ENCODE assay signal across 9 mouse cellular contexts in genomic region chr11:87748132-87749119, GRCm38 (mm10). TPM values are rescaled to one million over a fixed set of nuclear protein-coding genes. Genes with fewer than 3 reads are reported as not detected.
DNase-seq lines count a peak whose midpoint lies in the region; ATAC-seq and TF ChIP-seq lines count a peak whose summit lies in the region.
"Had no signal": no experiment of that assay in that cellular context is flagged by ENCODE, and none has a peak within 500 bp of the region (broad histone marks: within the 10 kb centered on the region; RNA-seq: fewer than 3 reads in every experiment).

No protein-coding gene starts in this region.

- peak overlapping the region; percentile 86 for H3K27ac ChIP-seq in brown adipose tissue, adult 24 weeks (replicated peaks; ENCODE audit: low read depth, low read length)
- no peak overlapping the region for H3K27ac ChIP-seq in intestine, embryonic 16.5 days (ENCODE audit: low read length)
- H3K27ac ChIP-seq in lung, postnatal 0 days (ENCODE audit: low read length): peak overlapping the region; percentile 49
- H3K27ac ChIP-seq in stomach, postnatal 0 days (replicated peaks): peak overlapping the region; percentile 5; the same call in 1 of the 2 replicates

- peak overlapping the region; percentile 20 for H3K4me3 ChIP-seq in brown adipose tissue, adult 24 weeks (ENCODE audit: insufficient read depth, low read depth, low read length)
- no peak overlapping the region for H3K4me3 ChIP-seq in intestine, embryonic 16.5 days (ENCODE audit: low read length)
- 0 out of 2 replicates have a peak overlapping the region, but pooled peaks have one; percentile 15 for H3K4me3 ChIP-seq in lung, postnatal 0 days (ENCODE audit: low read depth, low read length)
- H3K4me3 ChIP-seq in stomach, postnatal 0 days (ENCODE audit: low read depth, low read length): no peak overlapping the region

- peak; percentile 18 for DNase-seq in adrenal gland, postnatal 10 days
- no peak for DNase-seq in adrenal gland, postnatal 25 days
- DNase-seq in lung, postnatal 0 days (ENCODE audit: low spot score): peak; percentile 66
- DNase-seq in stomach, postnatal 0 days (ENCODE audit: low spot score): no peak
- no peak for DNase-seq in gastrocnemius, adult 18-20 months (ENCODE audit: low spot score)
- no peak for DNase-seq in cerebellum, postnatal 4 days (ENCODE audit: low spot score in 2 of 2)

- no peak for TF ChIP-seq EP300 in lung, postnatal 0 days (IDR thresholded peaks at IDR 0.05)
- no peak for TF ChIP-seq EP300 in stomach, postnatal 0 days (optimal IDR thresholded peaks at IDR 0.05)

- H3K4me2 ChIP-seq in intestine, embryonic 16.5 days (ENCODE audit: low read depth, low read length): peak overlapping the region; percentile 23; the same call in 1 of the 2 replicates
- H3K4me2 ChIP-seq in lung, postnatal 0 days (replicated peaks; ENCODE audit: low read depth, low read length): peak overlapping the region; percentile 38
- H3K4me2 ChIP-seq in stomach, postnatal 0 days (replicated peaks; ENCODE audit: low read depth): peak overlapping the region; percentile 23

- no peaks in the 10 kb centered on the region for H3K4me1 ChIP-seq in brown adipose tissue, adult 24 weeks (ENCODE audit: control insufficient read depth, insufficient read depth, insufficient read length, low read length)
- 0 out of 2 replicates have a peak, but pooled peaks cover 2% of the 10 kb centered on the region for H3K4me1 ChIP-seq in intestine, embryonic 16.5 days (ENCODE audit: control insufficient read depth, insufficient read depth, low read length)
- H3K4me1 ChIP-seq in lung, postnatal 0 days (ENCODE audit: insufficient read depth, low read depth, low read length): no peaks in the 10 kb centered on the region
- no peaks in the 10 kb centered on the region for H3K4me1 ChIP-seq in stomach, postnatal 0 days (replicated peaks; ENCODE audit: control insufficient read depth, insufficient read depth)

- ATAC-seq in intestine, embryonic 16.5 days: peak; percentile 66
- peak; percentile 63 for ATAC-seq in lung, postnatal 0 days
- ATAC-seq in stomach, postnatal 0 days (ENCODE audit: low FRiP score, low TSS enrichment): no peak

- H3K9me3 ChIP-seq in intestine, embryonic 16.5 days (ENCODE audit: control insufficient read depth, low read length): no peaks in the 10 kb centered on the region
- no peaks in the 10 kb centered on the region for H3K9me3 ChIP-seq in lung, postnatal 0 days (ENCODE audit: low read length)
- no peaks in the 10 kb centered on the region for H3K9me3 ChIP-seq in stomach, postnatal 0 days (ENCODE audit: control insufficient read depth, low read length)

- TF ChIP-seq CTCF in lung, postnatal 0 days (IDR thresholded peaks at IDR 0.05): no peak
- TF ChIP-seq CTCF in stomach, postnatal 0 days (IDR thresholded peaks at IDR 0.05; ENCODE audit: low read depth): no peak

- H3K27me3 ChIP-seq in intestine, embryonic 16.5 days (replicated peaks; ENCODE audit: control insufficient read depth, insufficient read depth, low read length): no peaks in the 10 kb centered on the region
- H3K27me3 ChIP-seq in lung, postnatal 0 days (replicated peaks; ENCODE audit: insufficient read depth, low read length): no peaks in the 10 kb centered on the region
- H3K27me3 ChIP-seq in stomach, postnatal 0 days (ENCODE audit: control insufficient read depth, insufficient read depth, low read length): no peaks in the 10 kb centered on the region

- 0 out of 2 replicates have a peak overlapping the region, but pooled peaks have one; percentile 6 for H3K9ac ChIP-seq in intestine, embryonic 16.5 days (ENCODE audit: low read depth, low read length)
- H3K9ac ChIP-seq in lung, postnatal 0 days (replicated peaks; ENCODE audit: low read depth): peak overlapping the region; percentile 16; the same call in 1 of the 2 replicates
- no peak overlapping the region for H3K9ac ChIP-seq in stomach, postnatal 0 days (ENCODE audit: low read length)

- H3K36me3 ChIP-seq in intestine, embryonic 16.5 days (ENCODE audit: control insufficient read depth, insufficient read depth, low read length): 0 out of 2 replicates have a peak, but pooled peaks cover 3% of the 10 kb centered on the region
- H3K36me3 ChIP-seq in lung, postnatal 0 days (ENCODE audit: insufficient read depth, low read length): peaks cover 10% of the 10 kb centered on the region
- peaks cover 9% of the 10 kb centered on the region for H3K36me3 ChIP-seq in stomach, postnatal 0 days (ENCODE audit: control insufficient read depth, insufficient read depth, low read length)

- WGBS in intestine, embryonic 16.5 days: 29% methylated on average over 19 of the region's 19 CpGs
- WGBS in lung, postnatal 0 days: 29% methylated on average over 19 of the region's 19 CpGs
- whole genome bisulfite sequencing in stomach, postnatal 0 days: 34% methylated on average over 19 of the region's 19 CpGs

RNA-seq across cellular contexts. Expression of gene Supt4a, which starts 11.1 kb away (rescaled TPM):
- total RNA-seq in adrenal gland, postnatal 10 days (2021): 10 to 100 TPM; 67.8 to 77.6 TPM
- total RNA-seq in adrenal gland, postnatal 25 days (2021): 59.0 and 84.6 TPM in 2 replicates
- 90.3 and 97.1 TPM in 2 replicates for polyA plus RNA-seq in brown adipose tissue, adult 24 weeks (2012; ENCODE audit: insufficient read depth, insufficient read length, missing spikeins)
- polyA plus RNA-seq in intestine, embryonic 16.5 days (2015; fragmentation: Nextera tagmentation; extraction: Ambion mirVana): 108 and 111 TPM in 2 replicates
- polyA plus RNA-seq in lung, postnatal 0 days (2015; fragmentation: Nextera tagmentation; extraction: Ambion mirVana): 155 and 166 TPM in 2 replicates
- 119 and 121 TPM in 2 replicates for polyA plus RNA-seq in stomach, postnatal 0 days (2015; fragmentation: Nextera tagmentation; extraction: Ambion mirVana)
- total RNA-seq in gastrocnemius, adult 18-20 months (2021): 10 to 100 TPM; 33.5 to 36.3 TPM

RNA-seq across cellular contexts. Expression of gene Tspoap1, which starts 11.9 kb away (rescaled TPM):
- total RNA-seq in adrenal gland, postnatal 10 days (2021): 1 to 10 TPM; 1.8 to 4.2 TPM
- 7.4 and 9.4 TPM in 2 replicates for total RNA-seq in adrenal gland, postnatal 25 days (2021)
- polyA plus RNA-seq in brown adipose tissue, adult 24 weeks (2012; ENCODE audit: insufficient read depth, insufficient read length, missing spikeins): not detected in 2 replicates
- 0.83 and 1.2 TPM in 2 replicates for polyA plus RNA-seq in intestine, embryonic 16.5 days (2015; fragmentation: Nextera tagmentation; extraction: Ambion mirVana)
- 0.64 and 0.83 TPM in 2 replicates for polyA plus RNA-seq in lung, postnatal 0 days (2015; fragmentation: Nextera tagmentation; extraction: Ambion mirVana)
- polyA plus RNA-seq in stomach, postnatal 0 days (2015; fragmentation: Nextera tagmentation; extraction: Ambion mirVana): 0.56 and 0.70 TPM in 2 replicates
- total RNA-seq in gastrocnemius, adult 18-20 months (2021): not detected
- polyA plus RNA-seq: C2C12 had no signal

RNA-seq across cellular contexts. Expression of gene Mpo, which starts 45.0 kb away (rescaled TPM):
- total RNA-seq in adrenal gland, postnatal 10 days (2021): 1 to 10 TPM; 4.8 to 6.2 TPM
- not detected in 2 replicates for total RNA-seq in adrenal gland, postnatal 25 days (2021)
- not detected in 2 replicates for polyA plus RNA-seq in brown adipose tissue, adult 24 weeks (2012; ENCODE audit: insufficient read depth, insufficient read length, missing spikeins)
- 1.8 and 6.1 TPM in 2 replicates for polyA plus RNA-seq in intestine, embryonic 16.5 days (2015; fragmentation: Nextera tagmentation; extraction: Ambion mirVana)
- polyA plus RNA-seq in lung, postnatal 0 days (2015; fragmentation: Nextera tagmentation; extraction: Ambion mirVana): 0.32 and 0.68 TPM in 2 replicates
- 0.52 and 0.74 TPM in 2 replicates for polyA plus RNA-seq in stomach, postnatal 0 days (2015; fragmentation: Nextera tagmentation; extraction: Ambion mirVana)
- not detected for total RNA-seq in gastrocnemius, adult 18-20 months (2021)
- polyA plus RNA-seq: C2C12 had no signal

Comparison
In these comparisons a context has a peak if more than half of its experiments do, and no peak if none do; other contexts are left out.
1. DNase-seq: peak in adrenal gland, postnatal 10 days (single experiment) and lung, postnatal 0 days (single experiment); none in adrenal gland, postnatal 25 days (single experiment), stomach, postnatal 0 days (single experiment), gastrocnemius, adult 18-20 months (single experiment) and cerebellum, postnatal 4 days (0 of 2).
2. H3K4me3 ChIP-seq: peak in brown adipose tissue, adult 24 weeks (single experiment) and lung, postnatal 0 days (single experiment); none in intestine, embryonic 16.5 days (single experiment) and stomach, postnatal 0 days (single experiment).
3. Peak in every context shown above with its lines, with median percentiles within 50 percentile points of each other: H3K4me2 ChIP-seq.